Mouse (Mus musculus): ENCODE measurements around the gene Fam173a.

DNA sequence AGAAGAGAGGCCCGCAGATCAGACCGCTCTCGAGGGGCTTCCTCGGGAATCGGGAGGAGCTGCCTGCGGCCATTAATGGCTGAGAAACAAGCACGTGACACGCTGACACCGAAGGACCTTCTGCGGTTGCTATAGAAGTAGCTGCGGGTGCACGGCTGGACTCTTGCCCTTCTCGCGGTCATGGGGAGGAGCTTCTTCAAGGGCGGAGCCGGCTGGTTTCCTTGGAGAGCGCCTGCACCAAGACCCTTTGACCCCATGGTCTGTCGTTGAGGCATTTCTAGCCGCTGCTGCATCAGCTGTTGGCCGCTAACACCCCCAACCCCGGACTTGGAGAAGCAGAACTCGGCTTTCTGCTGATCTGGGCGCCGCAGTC is 40.6 kb upstream of the Fam173a start, which contains the start of gene Stub1:
- TF ChIP-seq CTCF (conservative IDR thresholded peaks at IDR 0.05; ENCODE audit: low read length), result no peak
- TF ChIP-seq POU5F1 (IDR thresholded peaks at IDR 0.05; ENCODE audit: borderline replicate concordance, low read length), result no peak
